Mouse (Mus musculus) heart, embryonic 16.5 days (tissue): ENCODE measurements around the gene Mtap. TPM values are rescaled to one million over a fixed set of nuclear protein-coding genes. Genes with fewer than 3 reads are reported as not detected.

ENCODE experiments used
- ATAC-seq: fragments of 200-750 bp; cut with Nextera tagmentation; replicated peaks from 2 replicates; pipeline ENCODE4 v1.8.0; 2017; ENCODE audit warnings: moderate number of reproducible peaks; ENCODE audit not compliant: insufficient read depth, low FRiP score; ENCODE audit errors: extremely low read depth
- H3K27ac ChIP-seq: fragments of 300-500 bp; sonication (generic); 2 replicates; pipeline ENCODE4 v1.5.1; 2014; ENCODE audit warnings: mild to moderate bottlenecking, low read length, control low read depth, moderate library complexity
- H3K27me3 ChIP-seq: fragments of 300-500 bp; sonication (generic); 2 replicates; pipeline ENCODE4 v1.6.1; 2014; ENCODE audit warnings: low read length, mixed read lengths; ENCODE audit not compliant: control insufficient read depth, insufficient read depth
- H3K36me3 ChIP-seq: fragments of 300-500 bp; sonication (generic); 2 replicates; pipeline ENCODE4 v1.6.1; 2014; ENCODE audit not compliant: control insufficient read depth, insufficient read depth
- H3K4me1 ChIP-seq: fragments of 300-500 bp; sonication (generic); 2 replicates; pipeline ENCODE4 v1.6.1; 2014; ENCODE audit warnings: low read length, mixed read lengths; ENCODE audit not compliant: control insufficient read depth, insufficient read depth
- H3K4me2 ChIP-seq: fragments of 300-500 bp; sonication (generic); 2 replicates; pipeline ENCODE4 v1.6.1; 2014; ENCODE audit warnings: low read depth, mild to moderate bottlenecking, control low read depth, low read length
- H3K4me3 ChIP-seq: fragments of 300-500 bp; sonication (generic); 2 replicates; pipeline ENCODE4 v1.5.1; 2014; ENCODE audit warnings: mild to moderate bottlenecking, control low read depth, low read length
- H3K9ac ChIP-seq: fragments of 300-500 bp; sonication (generic); 2 replicates; pipeline ENCODE4 v1.6.1; 2014; ENCODE audit warnings: low read length, control low read depth
- H3K9me3 ChIP-seq: fragments of 300-500 bp; sonication (generic); replicated peaks from 2 replicates; pipeline ENCODE4 v1.6.1; 2016; ENCODE audit warnings: low read length; ENCODE audit not compliant: control insufficient read depth
- WGBS: fragments of 180-500 bp; shearing (Covaris S2); extraction: QIAGEN DNeasy Blood & Tissue Kit; methylation state at CpG from one replicate; pipeline ENCODE4 v1.1.7; 2014; 5-methylcytosine and 5-hydroxymethylcytosine counted together
- polyA plus RNA-seq: library from polyadenylated mRNA; unstranded; fragments of >200 nt; fragmentation: Nextera tagmentation; extraction: Ambion mirVana; gene quantifications from 2 replicates; pipeline ENCODE4 v1.2.1, GENCODE M21; 2015

Gene Mtap
- polyA plus RNA-seq, 1 experiment from 2014 or later: 61.8 TPM

GRCm38 (mm10) chr4:89210314-89210713, 73.4 kb downstream of the Mtap start:
- ATAC-seq: no peak

GRCm38 (mm10) chr4:89212178-89212577, 75.3 kb downstream of the Mtap start:
- Histone ChIP-seq H3K9ac (no peak overlapping the region), H3K9me3 (no peaks in the 10 kb centered on the region), H3K4me2 (no peak overlapping the region), H3K27ac (no peak overlapping the region), H3K27me3 (no peaks in the 10 kb centered on the region), H3K4me3 (no peak overlapping the region), H3K4me1 (no peaks in the 10 kb centered on the region), H3K36me3 (no peaks in the 10 kb centered on the region)
- WGBS: 69% methylated on average over 3 of the region's 3 CpGs
- ATAC-seq: no peak

More at GRCm38 (mm10) chr4:89210314-89210713, 73.4 kb downstream of the Mtap start:
- no peak overlapping the region for H3K4me3 ChIP-seq
- H3K9me3 ChIP-seq: no peaks in the 10 kb centered on the region
- H3K27me3 ChIP-seq: no peaks in the 10 kb centered on the region
- H3K27ac ChIP-seq: no peak overlapping the region
- H3K36me3 ChIP-seq: no peaks in the 10 kb centered on the region
- no peak overlapping the region for H3K9ac ChIP-seq
- H3K4me1 ChIP-seq: no peaks in the 10 kb centered on the region
- no peak overlapping the region for H3K4me2 ChIP-seq
- 53% methylated on average over 7 of the region's 7 CpGs for WGBS

Other genes with a start within 250 kb of the Mtap start
- not detected in 2 replicates for gene Cdkn2a, start 157.5 kb downstream of the Mtap start, polyA plus RNA-seq
- gene Cdkn2b, start 173.9 kb downstream of the Mtap start, polyA plus RNA-seq: 1.6 and 1.7 TPM in 2 replicates